Mouse (Mus musculus) forebrain, embryonic 12.5 days (tissue): Measurements from ENCODE around the gene Hpca. TPM values are rescaled to one million over a fixed set of nuclear protein-coding genes. Genes with fewer than 3 reads are reported as not detected.

Experiments used
- ATAC-seq: fragments of 200-750 bp; cut with Nextera tagmentation; 2 replicates; pipeline ENCODE4 v1.8.0; 2017; ENCODE audit warnings: moderate TSS enrichment; ENCODE audit not compliant: low FRiP score
- H3K27ac ChIP-seq: fragments of 300-500 bp; sonication (generic); 2 replicates; pipeline ENCODE4 v1.5.1; 2016; ENCODE audit warnings: mild to moderate bottlenecking
- H3K27me3 ChIP-seq: fragments of 300-500 bp; sonication (generic); 2 replicates; pipeline ENCODE4 v1.6.1; 2016; ENCODE audit warnings: mild to moderate bottlenecking
- H3K36me3 ChIP-seq: fragments of 300-500 bp; sonication (generic); replicated peaks from 2 replicates; pipeline ENCODE4 v1.6.1; 2016; ENCODE audit warnings: mild to moderate bottlenecking
- H3K4me1 ChIP-seq: fragments of 300-500 bp; sonication (generic); 2 replicates; pipeline ENCODE4 v1.6.1; 2016
- H3K4me2 ChIP-seq: fragments of 300-500 bp; sonication (generic); 2 replicates; pipeline ENCODE4 v1.6.1; 2016; ENCODE audit warnings: mild to moderate bottlenecking, moderate library complexity
- H3K4me3 ChIP-seq: fragments of 300-500 bp; sonication (generic); replicated peaks from 2 replicates; pipeline ENCODE4 v1.5.1; 2016; ENCODE audit warnings: mild to moderate bottlenecking
- H3K9ac ChIP-seq: fragments of 300-500 bp; sonication (generic); 2 replicates; pipeline ENCODE4 v1.6.1; 2016; ENCODE audit warnings: mild to moderate bottlenecking
- H3K9me3 ChIP-seq: fragments of 300-500 bp; sonication (generic); 2 replicates; pipeline ENCODE4 v1.6.1; 2016
- WGBS: fragments of 180-500 bp; shearing (Covaris S2); methylation state at CpG from one replicate; pipeline ENCODE4 v1.1.7; 2016; 5-methylcytosine and 5-hydroxymethylcytosine counted together
- polyA plus RNA-seq: library from polyadenylated mRNA; unstranded; fragments of >200 nt; fragmentation: Nextera tagmentation; extraction: Ambion mirVana; gene quantifications from 2 replicates; pipeline ENCODE4 v1.2.1, GENCODE M21; 2016

The Hpca gene
- polyA plus RNA-seq, 1 experiment from 2014 or later = 6.0 TPM

DNA sequence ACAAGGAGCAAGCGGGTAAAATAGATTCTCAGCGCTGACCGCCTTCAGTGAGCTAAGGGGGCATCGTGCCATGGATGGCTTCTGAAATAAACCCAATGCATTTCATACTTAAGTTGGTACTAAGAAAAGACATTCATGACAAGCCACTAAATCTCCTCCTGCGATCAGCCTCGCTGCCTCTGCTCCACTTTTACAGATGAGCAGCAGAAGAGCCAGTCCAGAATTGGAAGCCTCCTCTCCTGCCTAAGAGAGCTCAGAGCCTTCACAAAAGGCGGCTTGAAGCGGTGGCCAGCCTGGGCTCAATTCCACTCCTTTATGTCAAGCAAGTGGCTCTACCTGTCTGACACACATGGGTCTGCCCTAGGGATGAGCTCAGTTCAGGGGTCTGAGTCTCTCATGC lies 5.1 kb downstream of the Hpca start:
- no peak overlapping the region for H3K4me3 ChIP-seq
- peaks cover 52% of the 10 kb centered on the region for H3K27me3 ChIP-seq
- H3K4me1 ChIP-seq = peaks cover 44% of the 10 kb centered on the region
- H3K9me3 ChIP-seq = no peaks in the 10 kb centered on the region
- no peak overlapping the region for H3K27ac ChIP-seq
- H3K9ac ChIP-seq = no peak overlapping the region
- ATAC-seq = no peak
- H3K4me2 ChIP-seq = no peak overlapping the region
- WGBS = 92% methylated on average over 8 of the region's 8 CpGs
- H3K36me3 ChIP-seq = no peaks in the 10 kb centered on the region

DNA sequence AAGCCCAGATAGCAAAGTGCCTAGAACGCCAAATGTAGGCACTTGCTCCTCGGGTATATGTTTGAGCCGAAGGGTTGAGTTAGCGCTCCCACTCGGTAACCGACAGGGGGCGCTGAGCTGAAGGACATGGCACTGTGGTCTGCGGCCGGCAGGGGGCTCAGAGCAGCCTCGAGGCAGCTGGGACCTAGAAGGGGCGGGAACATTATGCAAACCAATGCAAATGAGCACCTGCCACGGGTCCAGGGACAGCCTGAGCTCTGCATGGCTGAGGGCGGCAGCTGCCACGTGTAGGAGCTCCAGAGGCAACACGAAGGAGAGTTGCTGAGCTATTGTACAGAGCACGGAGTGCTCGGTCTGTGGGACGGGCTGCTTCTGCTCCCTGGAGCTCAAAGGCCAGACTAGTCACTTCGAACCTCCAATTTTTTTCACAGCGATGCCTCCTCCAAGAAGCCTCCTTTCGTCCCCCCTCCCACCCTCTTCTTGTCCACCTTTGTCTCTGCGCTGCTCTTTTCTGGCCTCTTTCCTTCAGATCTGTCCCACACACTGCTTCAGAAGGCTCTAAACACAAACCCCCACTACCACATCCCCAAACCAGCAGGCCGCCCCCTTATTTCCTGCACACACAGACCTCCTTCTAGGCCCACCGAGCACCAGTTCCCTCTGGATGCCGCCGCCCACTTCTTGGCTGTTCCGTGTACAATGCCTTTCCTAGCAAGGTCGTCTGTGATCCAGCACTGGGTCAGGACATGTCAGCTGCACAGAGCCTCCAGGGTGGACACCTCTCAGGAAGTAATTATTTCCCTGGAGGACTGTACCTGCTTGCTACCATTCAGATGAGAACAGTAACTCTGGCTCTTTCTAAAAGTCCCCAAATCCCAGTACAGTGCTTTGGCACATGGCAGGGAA lies 8.5 kb downstream of the Hpca start:
- Histone ChIP-seq H3K9me3 (no peaks in the 10 kb centered on the region), H3K27me3 (peaks cover 25% of the 10 kb centered on the region), H3K4me2 (no peak overlapping the region), H3K36me3 (no peaks in the 10 kb centered on the region), H3K9ac (no peak overlapping the region), H3K4me3 (no peak overlapping the region), H3K4me1 (peaks cover 28% of the 10 kb centered on the region), H3K27ac (peak overlapping the region; percentile 54; the same call in 1 of the 2 replicates)
- WGBS = 30% methylated on average over 28 of the region's 28 CpGs
- ATAC-seq = peak; percentile 95

DNA sequence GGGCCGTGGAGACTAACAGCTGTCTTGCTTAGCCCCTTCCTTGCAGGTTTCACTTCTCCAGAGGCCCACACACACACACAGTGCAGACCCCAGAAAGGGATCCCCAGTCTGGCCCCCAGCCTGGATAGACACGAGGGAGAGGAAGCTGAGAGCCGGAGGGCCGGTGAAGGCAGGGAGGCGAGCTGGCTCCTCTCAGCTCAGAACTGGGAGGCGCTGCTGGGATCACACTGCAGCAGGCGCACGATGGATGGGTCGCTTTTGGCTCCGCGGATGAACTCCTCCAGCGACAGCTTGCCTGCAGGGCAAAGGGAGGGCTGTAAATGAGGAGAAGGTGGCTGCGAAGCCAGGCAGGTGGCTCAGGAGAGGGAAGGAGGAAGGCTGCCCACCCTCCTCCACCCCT lies 9.6 kb downstream of the Hpca start:
- Histone ChIP-seq H3K4me1 (peaks cover 28% of the 10 kb centered on the region), H3K27me3 (peaks cover 34% of the 10 kb centered on the region), H3K4me3 (no peak overlapping the region), H3K9ac (no peak overlapping the region), H3K9me3 (no peaks in the 10 kb centered on the region), H3K4me2 (no peak overlapping the region), H3K36me3 (no peaks in the 10 kb centered on the region), H3K27ac (no peak overlapping the region)
- ATAC-seq = peak; percentile 49; the same call in 1 of the 2 replicates
- WGBS = 72% methylated on average over 13 of the region's 13 CpGs

DNA sequence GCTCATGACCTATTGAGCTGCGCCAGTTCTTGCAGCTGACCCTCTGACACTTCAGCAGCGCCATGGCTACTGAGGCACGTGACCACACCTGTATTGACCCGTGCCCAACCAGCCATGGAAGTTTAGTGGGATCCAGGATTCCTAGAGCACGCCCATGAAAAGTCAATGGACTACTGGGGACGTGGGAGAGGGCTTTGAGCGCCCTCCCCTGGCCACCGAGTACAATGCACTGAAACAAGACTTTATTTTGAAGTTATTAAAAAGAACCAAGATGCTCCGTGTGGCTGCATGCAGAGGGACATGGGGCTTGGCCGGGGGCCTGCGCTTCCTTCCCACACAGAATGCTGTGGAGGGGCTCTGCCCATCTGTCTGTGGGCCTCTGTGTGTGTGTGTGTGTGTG lies 10.5 kb downstream of the Hpca start:
- no peak overlapping the region for H3K27ac ChIP-seq
- ATAC-seq = no peak
- H3K4me1 ChIP-seq = peaks cover 28% of the 10 kb centered on the region
- no peak overlapping the region for H3K4me2 ChIP-seq
- H3K9me3 ChIP-seq = no peaks in the 10 kb centered on the region
- no peak overlapping the region for H3K9ac ChIP-seq
- H3K4me3 ChIP-seq = no peak overlapping the region
- 63% methylated on average over 11 of the region's 11 CpGs for WGBS
- no peaks in the 10 kb centered on the region for H3K36me3 ChIP-seq
- H3K27me3 ChIP-seq = peaks cover 38% of the 10 kb centered on the region

DNA sequence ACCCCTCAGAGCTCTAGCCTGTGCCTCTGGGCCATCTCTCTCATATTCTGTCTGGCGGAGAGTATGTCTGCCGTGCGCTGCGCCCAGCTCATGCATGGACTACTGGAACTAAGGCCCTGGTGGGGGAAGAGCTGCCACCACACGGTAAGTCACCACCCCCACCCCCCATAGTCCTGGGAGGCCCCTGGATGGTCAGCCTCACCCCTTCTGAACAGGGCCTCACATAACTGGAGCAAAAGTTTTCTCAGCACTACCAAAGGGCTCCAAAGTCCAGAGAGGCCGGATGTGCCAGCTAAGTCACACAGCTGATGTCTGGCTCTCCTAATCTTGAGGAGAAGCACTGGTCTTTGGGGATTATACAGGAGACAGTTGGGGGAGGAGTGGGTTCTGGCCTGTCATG lies 11.0 kb downstream of the Hpca start:
- 97% methylated on average over 6 of the region's 6 CpGs for WGBS

DNA sequence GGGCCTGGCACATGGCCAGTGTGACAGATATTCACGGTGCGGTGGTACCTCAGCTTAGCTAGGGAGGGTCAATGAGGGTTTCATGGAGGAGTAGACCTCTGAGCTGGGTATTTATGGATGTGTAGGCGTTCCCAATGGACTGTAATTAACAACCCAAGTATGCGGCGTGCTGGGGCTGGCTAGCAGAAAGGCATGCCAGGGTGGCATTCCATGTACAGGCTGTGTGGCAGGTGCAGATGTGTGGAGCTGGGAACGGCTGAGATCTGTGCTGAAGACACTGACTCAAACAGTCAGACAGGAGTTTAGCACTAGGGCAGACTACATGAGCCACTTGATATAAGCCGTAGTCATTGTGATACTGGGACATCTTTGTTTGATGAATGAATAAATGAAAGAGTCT lies 13.2 kb downstream of the Hpca start:
- no peak overlapping the region for H3K27ac ChIP-seq
- no peak overlapping the region for H3K9ac ChIP-seq
- no peak overlapping the region for H3K4me3 ChIP-seq
- 87% methylated on average over 7 of the region's 7 CpGs for WGBS
- ATAC-seq = no peak
- peaks cover 53% of the 10 kb centered on the region for H3K27me3 ChIP-seq
- no peaks in the 10 kb centered on the region for H3K9me3 ChIP-seq
- no peak overlapping the region for H3K4me2 ChIP-seq
- peaks cover 24% of the 10 kb centered on the region for H3K4me1 ChIP-seq
- no peaks in the 10 kb centered on the region for H3K36me3 ChIP-seq

More for the DNA sequence above, 11.0 kb downstream of the Hpca start:
- peaks cover 39% of the 10 kb centered on the region for H3K27me3 ChIP-seq
- no peaks in the 10 kb centered on the region for H3K36me3 ChIP-seq
- H3K9ac ChIP-seq = no peak overlapping the region
- ATAC-seq = no peak
- H3K4me2 ChIP-seq = no peak overlapping the region
- no peak overlapping the region for H3K27ac ChIP-seq
- peaks cover 29% of the 10 kb centered on the region for H3K4me1 ChIP-seq
- H3K9me3 ChIP-seq = no peaks in the 10 kb centered on the region
- no peak overlapping the region for H3K4me3 ChIP-seq

DNA sequence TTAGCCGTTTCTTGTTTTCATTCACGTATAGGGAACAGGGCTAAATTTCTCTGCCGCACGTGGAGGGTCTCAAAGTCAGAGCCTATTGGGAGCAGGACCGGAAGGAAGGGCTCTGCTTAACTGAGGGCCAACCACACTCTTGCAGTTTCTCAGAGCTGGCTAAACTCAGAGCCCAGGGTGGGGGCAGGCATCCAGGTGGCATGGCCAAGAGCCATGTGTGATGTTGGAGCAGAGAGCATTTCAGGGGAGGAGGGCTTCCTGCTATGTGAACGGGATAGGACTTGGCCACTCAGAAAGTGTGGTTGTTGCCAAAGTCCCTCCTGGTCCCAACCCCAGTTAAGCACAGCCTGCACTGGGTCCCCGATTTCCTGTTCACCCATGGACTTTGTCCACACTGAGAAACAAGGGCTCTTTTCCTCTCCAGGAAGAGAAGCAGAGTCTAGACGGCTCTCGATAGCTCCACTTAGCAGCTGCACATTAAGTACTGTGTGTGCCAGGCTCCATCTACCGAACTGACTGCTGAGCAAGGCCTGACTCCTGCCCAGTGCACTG lies 14.4 kb downstream of the Hpca start:
- H3K4me3 ChIP-seq = no peak overlapping the region
- peaks cover 17% of the 10 kb centered on the region for H3K4me1 ChIP-seq
- no peak overlapping the region for H3K27ac ChIP-seq
- H3K9ac ChIP-seq = no peak overlapping the region
- H3K4me2 ChIP-seq = no peak overlapping the region
- no peak for ATAC-seq
- H3K27me3 ChIP-seq = peaks cover 60% of the 10 kb centered on the region
- H3K36me3 ChIP-seq = no peaks in the 10 kb centered on the region
- WGBS = 70% methylated on average over 10 of the region's 10 CpGs
- H3K9me3 ChIP-seq = no peaks in the 10 kb centered on the region

DNA sequence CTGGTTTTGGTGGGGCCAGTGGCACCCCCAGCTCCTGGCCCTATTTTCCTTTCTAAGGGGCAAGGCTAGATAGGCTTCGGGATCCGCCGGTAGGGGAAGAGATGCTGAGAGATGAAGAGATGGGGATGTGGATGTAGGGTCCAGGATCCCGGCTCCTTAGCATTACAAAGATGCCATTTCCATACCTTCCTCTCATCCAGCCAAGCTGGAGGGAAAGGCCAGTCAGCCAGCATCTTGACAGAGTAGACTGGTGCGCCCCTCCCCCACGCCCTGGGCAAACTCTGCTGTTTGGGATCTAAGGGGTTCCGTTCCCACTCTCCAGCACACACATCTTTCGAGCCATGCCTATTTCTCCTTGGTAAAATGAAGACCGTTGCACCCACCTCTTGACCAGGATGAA lies 15.8 kb downstream of the Hpca start:
- H3K4me3 ChIP-seq = no peak overlapping the region
- no peaks in the 10 kb centered on the region for H3K36me3 ChIP-seq
- H3K9me3 ChIP-seq = no peaks in the 10 kb centered on the region
- no peak overlapping the region for H3K9ac ChIP-seq
- no peak overlapping the region for H3K27ac ChIP-seq
- peaks cover 9% of the 10 kb centered on the region for H3K4me1 ChIP-seq
- 19% methylated on average over 9 of the region's 9 CpGs for WGBS
- peaks cover 64% of the 10 kb centered on the region for H3K27me3 ChIP-seq
- H3K4me2 ChIP-seq = no peak overlapping the region
- no peak for ATAC-seq

DNA sequence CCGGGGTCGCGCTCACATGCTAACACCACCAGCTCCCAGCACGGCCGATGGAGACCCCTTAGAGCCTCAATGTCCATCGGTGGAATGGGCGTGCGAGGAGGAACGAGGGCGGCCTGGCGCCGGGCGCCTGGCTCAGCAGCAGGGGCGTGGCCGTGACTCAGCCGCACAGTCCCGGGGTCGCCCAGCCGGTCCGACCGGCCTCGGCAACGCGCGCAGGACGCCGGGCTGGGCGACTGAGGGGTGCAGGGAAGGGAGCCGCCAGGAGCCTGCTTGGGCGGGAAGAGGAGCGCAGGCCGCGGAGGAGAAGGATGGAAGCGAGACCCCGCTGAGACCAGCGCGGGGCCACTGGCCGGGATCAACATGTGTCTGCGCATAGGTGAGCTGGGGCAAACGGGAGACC lies 16.5 kb downstream of the Hpca start, which contains the start of gene Tmem54:
TSS of gene Tmem54 (plus strand) at position 193 of the 400 bp plus-strand sequence.
- 2% methylated on average over 40 of the region's 40 CpGs for WGBS
- peaks cover 9% of the 10 kb centered on the region for H3K4me1 ChIP-seq
- no peak for ATAC-seq
- no peak within 1 kb of the TSS for H3K9ac ChIP-seq
- no peak within 1 kb of the TSS for H3K27ac ChIP-seq
- H3K4me2 ChIP-seq = peak within 1 kb of the TSS; percentile 50
- peaks cover 64% of the 10 kb centered on the region for H3K27me3 ChIP-seq
- no peaks in the 10 kb centered on the region for H3K36me3 ChIP-seq
- H3K9me3 ChIP-seq = no peaks in the 10 kb centered on the region
- H3K4me3 ChIP-seq = peak within 1 kb of the TSS; percentile 31

DNA sequence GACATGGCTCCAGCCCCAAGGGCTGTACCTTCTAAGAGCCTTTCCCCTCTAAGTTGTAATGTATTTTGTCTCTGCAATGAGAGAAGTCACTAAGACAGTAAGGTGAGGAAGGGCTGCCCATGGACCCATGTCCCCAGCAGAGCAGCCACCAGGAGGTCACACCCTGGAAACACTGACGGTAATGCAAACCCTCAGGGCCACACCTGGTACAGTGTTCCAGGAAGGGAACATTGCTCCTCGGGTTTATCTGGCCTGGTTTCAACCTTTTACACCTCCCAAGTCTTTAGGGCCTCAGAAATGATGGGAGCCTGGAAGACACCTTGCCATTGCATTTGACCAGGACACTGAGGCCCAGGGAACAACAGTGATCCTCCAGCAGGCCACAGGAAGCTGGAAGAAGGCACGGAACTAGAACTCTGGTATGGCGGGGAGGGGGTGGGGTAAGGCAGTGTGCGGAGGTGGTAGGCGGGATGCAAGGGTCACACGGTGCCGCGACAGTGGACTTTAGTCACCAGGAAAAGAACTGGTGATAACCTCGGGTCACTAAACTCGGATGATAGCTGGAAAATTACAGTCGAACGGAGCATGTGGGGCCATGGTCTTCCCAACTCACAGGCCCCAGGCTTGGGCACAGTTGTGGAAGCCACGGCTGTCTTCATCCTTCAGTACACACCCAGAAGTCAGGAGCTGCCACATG lies 19.6 kb downstream of the Hpca start:
- 90% methylated on average over 14 of the region's 14 CpGs for WGBS
- Histone ChIP-seq H3K9me3 (0 out of 2 replicates have a peak, but pooled peaks cover 3% of the 10 kb centered on the region), H3K4me2 (no peak overlapping the region), H3K27ac (no peak overlapping the region), H3K4me3 (no peak overlapping the region), H3K27me3 (peaks cover 53% of the 10 kb centered on the region), H3K4me1 (peaks cover 9% of the 10 kb centered on the region), H3K9ac (no peak overlapping the region), H3K36me3 (no peaks in the 10 kb centered on the region)
- ATAC-seq = no peak

DNA sequence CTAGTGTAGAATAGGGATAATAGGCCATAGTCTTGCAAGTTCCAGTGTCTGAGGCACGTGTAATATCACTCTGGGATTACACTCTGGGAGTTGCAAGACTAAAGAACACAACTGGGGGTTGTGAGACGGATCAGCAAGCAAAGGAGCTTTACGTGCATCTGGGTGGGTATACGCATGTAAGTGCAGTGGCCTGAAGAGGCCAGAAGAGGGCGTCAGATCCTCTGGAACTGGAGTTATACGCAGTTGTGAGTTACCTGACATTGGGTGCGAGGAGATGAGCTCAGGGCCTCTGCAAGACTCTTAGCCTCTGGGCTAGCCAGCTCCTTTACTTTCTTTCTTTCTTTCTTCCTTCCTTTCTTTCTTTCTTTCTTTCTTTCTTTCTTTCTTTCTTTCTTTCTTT lies 24.8 kb downstream of the Hpca start:
- Histone ChIP-seq H3K27ac (no peak overlapping the region), H3K4me2 (no peak overlapping the region), H3K9ac (no peak overlapping the region), H3K36me3 (no peaks in the 10 kb centered on the region), H3K27me3 (peaks cover 11% of the 10 kb centered on the region), H3K9me3 (0 out of 2 replicates have a peak, but pooled peaks cover 3% of the 10 kb centered on the region), H3K4me3 (no peak overlapping the region), H3K4me1 (no peaks in the 10 kb centered on the region)
- no peak for ATAC-seq
- 78% methylated on average over 7 of the region's 7 CpGs for WGBS

DNA sequence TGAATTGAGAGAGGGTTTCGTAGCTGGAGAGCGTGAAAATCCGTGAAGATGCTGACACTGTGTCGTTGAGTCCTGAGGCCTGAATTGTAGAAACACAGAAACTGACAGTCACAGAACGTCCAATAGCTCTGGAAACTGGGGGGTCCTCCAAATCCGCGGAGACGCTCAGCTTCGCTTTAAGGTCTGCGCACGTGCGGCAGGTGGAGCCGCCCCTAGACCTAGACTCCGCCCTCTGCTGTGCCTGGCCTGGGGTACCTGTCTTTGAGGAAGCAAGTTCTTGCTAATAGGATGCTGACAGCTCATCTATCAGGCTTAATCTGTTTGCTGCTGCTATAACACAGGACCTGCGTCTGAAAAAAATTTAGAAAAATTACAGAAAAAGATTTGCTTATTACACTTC lies 26.6 kb downstream of the Hpca start:
- H3K27ac ChIP-seq = no peak overlapping the region
- H3K27me3 ChIP-seq = peaks cover 11% of the 10 kb centered on the region; the same call in 1 of the 2 replicates
- ATAC-seq = no peak
- H3K4me3 ChIP-seq = no peak overlapping the region
- H3K4me2 ChIP-seq = no peak overlapping the region
- 33% methylated on average over 15 of the region's 15 CpGs for WGBS
- no peak overlapping the region for H3K9ac ChIP-seq
- H3K9me3 ChIP-seq = 0 out of 2 replicates have a peak, but pooled peaks cover 3% of the 10 kb centered on the region
- no peaks in the 10 kb centered on the region for H3K36me3 ChIP-seq
- H3K4me1 ChIP-seq = no peaks in the 10 kb centered on the region
